Mouse (Mus musculus) kidney, adult 2 months (tissue): ENCODE results near the gene Daw1. TPM values are rescaled to one million over a fixed set of nuclear protein-coding genes. Genes with fewer than 3 reads are reported as not detected.

Experiments
- DNase-seq: peaks from one replicate; pipeline ENCODE4 v3.0.0; 2021
- H3K27ac ChIP-seq: fragments of 200-500 bp; 2 replicates; pipeline ENCODE4 v1.5.1; 2012; ENCODE audit warnings: low read depth, low read length, control low read depth, inconsistent platforms; ENCODE audit not compliant: insufficient read depth
- H3K27me3 ChIP-seq: fragments of 200-500 bp; replicated peaks from 2 replicates; pipeline ENCODE4 v1.6.1; 2012; ENCODE audit warnings: mild to moderate bottlenecking, moderate library complexity, low read length, inconsistent platforms; ENCODE audit not compliant: control insufficient read depth, insufficient read depth
- H3K36me3 ChIP-seq: fragments of 200-500 bp; 2 replicates; pipeline ENCODE4 v1.6.1; 2012; ENCODE audit warnings: mild to moderate bottlenecking, moderate library complexity, low read length, inconsistent platforms; ENCODE audit not compliant: control insufficient read depth, insufficient read depth
- H3K4me1 ChIP-seq: fragments of 200-500 bp; 2 replicates; pipeline ENCODE4 v1.6.1; 2011; ENCODE audit warnings: low read length; ENCODE audit not compliant: control insufficient read depth, insufficient read depth
- H3K4me3 ChIP-seq: fragments of 200-500 bp; 2 replicates; pipeline ENCODE4 v1.5.1; 2011; ENCODE audit warnings: mild to moderate bottlenecking, low read depth, low read length, control low read depth; ENCODE audit not compliant: insufficient read depth
- CTCF ChIP-seq: fragments of 200-500 bp; conservative IDR thresholded peaks from 2 replicates; pipeline ENCODE4 v1.5.1; 2011; ENCODE audit warnings: low read depth, mild to moderate bottlenecking, control low read depth, low read length, moderate library complexity, mixed read lengths; ENCODE audit not compliant: insufficient read depth, insufficient read length
- POLR2A ChIP-seq: fragments of 200-500 bp; IDR thresholded peaks from one replicate; pipeline ENCODE4 v1.6.1; 2011; ENCODE audit warnings: low read depth, low read length, control low read depth
- WGBS: fragments of 180-500 bp; shearing (Covaris S2); methylation state at CpG from one replicate; pipeline ENCODE4 v1.1.7; 2018; 5-methylcytosine and 5-hydroxymethylcytosine counted together
- polyA plus RNA-seq: library from polyadenylated mRNA; depleted of rRNA; stranded (reverse); fragments of >200 nt; gene quantifications from 2 replicates; pipeline ENCODE4 v1.2.3, GENCODE M21; 2012

Gene Daw1
- polyA plus RNA-seq, 1 experiment = 0.44 TPM

GRCm38 (mm10) chr1:83150227-83150626 is 9.3 kb upstream of the Daw1 start:
- TF ChIP-seq CTCF = no peak
- Histone ChIP-seq H3K27ac (no peak overlapping the region), H3K36me3 (no peaks in the 10 kb centered on the region), H3K4me1 (no peaks in the 10 kb centered on the region), H3K27me3 (no peaks in the 10 kb centered on the region), H3K4me3 (no peak overlapping the region)
- DNase-seq = no peak
- 68% methylated on average over 3 of the region's 3 CpGs for WGBS

DNA sequence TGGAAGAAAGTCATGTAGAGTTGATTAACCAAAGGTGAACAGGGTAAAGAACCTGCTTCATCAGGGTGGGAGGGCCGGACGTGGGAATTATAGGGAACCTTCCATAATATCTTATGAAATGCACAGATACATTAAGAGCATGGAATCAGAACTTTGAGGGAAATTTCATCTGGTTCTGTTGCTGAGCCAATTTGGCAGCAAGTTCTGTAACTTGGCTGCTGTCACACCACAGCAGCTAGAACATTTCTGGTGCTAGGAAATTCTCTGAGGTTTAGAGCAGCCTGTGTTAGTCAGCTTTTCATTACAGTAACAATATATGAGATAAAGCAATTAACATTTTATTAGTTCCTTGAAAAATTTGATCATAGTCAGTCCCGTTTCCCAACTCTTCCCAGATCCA is 6.6 kb upstream of the Daw1 start:
- 87% methylated on average over 3 of the region's 3 CpGs for WGBS

DNA sequence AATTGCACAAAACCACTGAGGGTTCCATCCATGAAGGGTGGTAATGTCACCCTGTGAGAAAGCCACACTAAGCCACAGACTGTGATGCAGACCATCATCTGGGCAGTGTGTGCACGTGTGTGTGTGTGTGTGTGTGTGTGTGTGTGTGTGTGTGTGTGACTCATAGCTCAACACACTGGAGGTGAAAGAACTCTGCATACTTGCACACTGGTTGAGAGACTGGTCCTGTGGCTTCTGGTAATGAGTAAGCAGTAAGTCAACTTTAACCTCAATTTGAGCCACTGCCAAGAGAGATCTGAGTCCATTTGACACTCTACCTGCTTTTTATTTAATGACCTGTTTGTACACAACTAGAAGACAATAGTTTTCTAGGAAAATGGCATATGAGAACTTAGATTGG is 2.7 kb upstream of the Daw1 start:
- Histone ChIP-seq H3K27me3 (no peaks in the 10 kb centered on the region), H3K27ac (no peak overlapping the region), H3K4me3 (no peak overlapping the region), H3K4me1 (peaks cover 2% of the 10 kb centered on the region; the same call in 1 of the 2 replicates), H3K36me3 (no peaks in the 10 kb centered on the region)
- peak; percentile 80 for DNase-seq
- WGBS = 20% methylated on average over 1 of the region's 1 CpGs
- TF ChIP-seq CTCF (no peak), POLR2A (no peak)

More for the DNA sequence above, 6.6 kb upstream of the Daw1 start:
- Histone ChIP-seq H3K27me3 (no peaks in the 10 kb centered on the region), H3K27ac (no peak overlapping the region), H3K4me3 (no peak overlapping the region), H3K36me3 (no peaks in the 10 kb centered on the region), H3K4me1 (0 out of 2 replicates have a peak, but pooled peaks cover 2% of the 10 kb centered on the region)
- no peak for DNase-seq
- no peak for TF ChIP-seq POLR2A
- TF ChIP-seq CTCF = no peak

DNA sequence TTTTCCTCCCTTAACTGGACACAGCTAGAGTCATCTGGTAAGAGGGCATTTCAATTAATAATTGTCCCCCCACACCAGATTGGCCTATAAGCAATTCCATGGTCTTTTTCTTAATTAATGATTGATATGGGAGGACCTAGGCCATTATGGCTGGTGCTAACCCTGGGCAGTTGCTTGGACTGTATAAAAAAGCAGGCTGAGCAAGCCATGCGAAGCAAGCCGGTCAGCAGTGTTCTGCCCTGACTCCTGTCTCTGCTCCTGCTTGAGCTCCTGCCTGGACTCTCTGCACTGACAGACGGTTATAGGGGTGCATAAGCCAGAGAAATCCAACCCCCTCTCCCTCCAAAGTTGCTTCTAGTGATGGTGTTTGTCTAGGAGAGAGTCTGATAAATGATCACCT is 2.1 kb downstream of the Daw1 start:
- peak; percentile 37 for DNase-seq
- Histone ChIP-seq H3K4me1 (peaks cover 2% of the 10 kb centered on the region; the same call in 1 of the 2 replicates), H3K27ac (no peak overlapping the region), H3K36me3 (no peaks in the 10 kb centered on the region), H3K4me3 (no peak overlapping the region), H3K27me3 (no peaks in the 10 kb centered on the region)
- WGBS = 35% methylated on average over 3 of the region's 3 CpGs
- TF ChIP-seq CTCF = no peak
- TF ChIP-seq POLR2A = no peak

GRCm38 (mm10) chr1:83164027-83164426 is 4.5 kb downstream of the Daw1 start:
- no peak for DNase-seq
- 73% methylated on average over 3 of the region's 3 CpGs for WGBS
- Histone ChIP-seq H3K36me3 (no peaks in the 10 kb centered on the region), H3K27me3 (no peaks in the 10 kb centered on the region), H3K27ac (no peak overlapping the region), H3K4me3 (no peak overlapping the region), H3K4me1 (no peaks in the 10 kb centered on the region; the same call in 1 of the 2 replicates)
- TF ChIP-seq CTCF (no peak), POLR2A (no peak)

GRCm38 (mm10) chr1:83169158-83169557 is 9.6 kb downstream of the Daw1 start:
- no peak for TF ChIP-seq POLR2A
- no peaks in the 10 kb centered on the region for H3K36me3 ChIP-seq
- no peak overlapping the region for H3K4me3 ChIP-seq
- no peaks in the 10 kb centered on the region for H3K27me3 ChIP-seq
- DNase-seq = no peak
- WGBS = 84% methylated on average over 3 of the region's 3 CpGs
- no peak overlapping the region for H3K27ac ChIP-seq
- H3K4me1 ChIP-seq = no peaks in the 10 kb centered on the region

GRCm38 (mm10) chr1:83175985-83176384 is 16.4 kb downstream of the Daw1 start:
- H3K27ac ChIP-seq = no peak overlapping the region
- H3K36me3 ChIP-seq = no peaks in the 10 kb centered on the region
- 82% methylated on average over 1 of the region's 1 CpGs for WGBS
- no peak overlapping the region for H3K4me3 ChIP-seq
- DNase-seq = no peak
- TF ChIP-seq CTCF = no peak
- no peak for TF ChIP-seq POLR2A
- no peaks in the 10 kb centered on the region for H3K27me3 ChIP-seq
- H3K4me1 ChIP-seq = no peaks in the 10 kb centered on the region

DNA sequence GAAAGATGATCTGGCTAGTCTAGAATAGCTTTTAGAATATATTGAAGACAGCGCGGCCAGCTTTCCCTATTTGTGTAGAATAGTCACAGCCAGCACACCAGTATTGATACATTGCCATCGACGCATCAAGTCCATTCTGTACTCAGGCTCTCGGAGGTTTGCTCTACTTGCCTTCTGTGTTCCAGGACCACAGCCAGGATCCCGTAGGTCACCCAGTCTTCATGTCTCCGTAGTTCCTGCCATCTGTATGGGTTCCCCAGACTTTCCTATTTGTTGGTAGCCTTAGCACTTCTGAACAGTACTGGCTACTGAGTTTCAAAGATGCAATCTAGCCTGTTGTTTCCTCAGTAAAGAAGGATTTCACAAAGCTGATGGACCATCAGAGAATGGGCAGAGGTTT is 20.0 kb downstream of the Daw1 start:
- H3K27me3 ChIP-seq = no peaks in the 10 kb centered on the region
- no peaks in the 10 kb centered on the region for H3K36me3 ChIP-seq
- TF ChIP-seq CTCF (no peak), POLR2A (no peak)
- H3K4me3 ChIP-seq = no peak overlapping the region
- DNase-seq = no peak
- 89% methylated on average over 7 of the region's 7 CpGs for WGBS
- H3K27ac ChIP-seq = no peak overlapping the region
- no peaks in the 10 kb centered on the region for H3K4me1 ChIP-seq
